Mouse (Mus musculus) megakaryocyte, embryonic 14.5 days (primary cell): Measurements from ENCODE around the gene Pbxip1.

Experiments
- FLI1 ChIP-seq: IDR thresholded peaks from 2 replicates; pipeline ENCODE4 v1.6.1; 2012; ENCODE audit warnings: low read length, inconsistent platforms, mixed read lengths
- GATA1 ChIP-seq: IDR thresholded peaks from 3 replicates; pipeline ENCODE4 v1.6.1; 2012; ENCODE audit warnings: mixed read lengths, low read length, inconsistent platforms, borderline replicate concordance

- TF ChIP-seq GATA1 (no peak), FLI1 (no peak)
Measured at GRCm38 (mm10) chr3:89406887-89407286, 29.6 kb upstream of the Pbxip1 start.
